Mouse (Mus musculus): ENCODE measurements around the gene Angptl6. TPM values are rescaled to one million over a fixed set of nuclear protein-coding genes. Genes with fewer than 3 reads are reported as not detected.

Angptl6 gene
- polyA plus RNA-seq (2017; shearing (Covaris generic)): 1 to 10 TPM in 1 of 2 experiments, under 1 TPM in 1; 0.76 to 1.5 TPM

DNA sequence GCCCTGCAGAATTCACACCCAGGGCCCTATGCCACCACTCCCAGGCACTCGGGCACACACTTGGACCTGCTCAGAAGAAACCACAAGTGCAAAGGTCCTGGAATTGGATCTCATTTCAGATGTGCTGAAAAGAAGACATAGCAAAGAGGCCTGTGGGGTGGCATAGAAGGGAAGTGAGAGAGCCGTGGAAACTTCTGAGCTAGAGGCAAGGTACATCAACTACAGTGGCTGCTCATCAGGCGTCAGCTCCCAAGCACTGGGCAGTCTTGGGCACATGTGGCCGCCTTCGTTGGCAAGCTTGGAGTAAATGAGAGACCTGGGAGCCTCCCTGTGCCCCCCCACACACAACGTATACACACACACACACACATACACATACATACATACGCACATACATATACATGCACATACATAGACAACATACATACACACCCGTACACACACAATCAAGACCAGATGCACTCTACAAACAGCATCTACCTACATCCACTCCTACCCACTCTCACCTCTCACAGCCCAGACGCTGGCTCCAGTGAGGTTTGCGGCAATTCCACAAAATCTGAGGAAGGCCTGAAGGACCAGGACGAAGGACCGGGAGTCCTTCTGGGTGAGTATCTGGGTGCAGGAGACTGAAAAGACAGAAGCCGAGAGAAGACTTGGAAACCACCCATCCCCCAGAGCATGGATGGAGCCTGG is at the start of gene Angptl6:
Angptl6 (minus strand) TSS at position 631 of the 696 bp plus-strand sequence.
- no peak for ATAC-seq

DNA sequence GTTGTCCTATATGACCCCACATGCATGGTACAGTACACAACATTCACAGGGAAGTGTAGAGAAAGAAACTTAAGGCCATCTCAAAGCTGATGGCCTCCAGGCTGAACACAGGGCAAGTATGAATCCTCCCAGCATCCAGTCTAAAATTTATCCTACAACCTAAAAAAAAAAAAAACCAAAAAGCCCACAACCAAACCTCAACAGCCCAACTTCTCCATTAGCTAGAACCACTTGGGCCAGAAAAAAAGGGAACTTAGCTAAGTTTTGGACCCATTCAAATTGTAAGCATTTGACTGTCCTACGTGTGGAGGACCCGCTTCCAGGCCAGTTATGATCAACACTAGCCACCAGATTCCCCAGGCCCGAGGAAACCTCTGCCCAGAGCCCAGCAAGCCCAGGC is 43.7 kb upstream of the Angptl6 start:
- ATAC-seq: no peak

DNA sequence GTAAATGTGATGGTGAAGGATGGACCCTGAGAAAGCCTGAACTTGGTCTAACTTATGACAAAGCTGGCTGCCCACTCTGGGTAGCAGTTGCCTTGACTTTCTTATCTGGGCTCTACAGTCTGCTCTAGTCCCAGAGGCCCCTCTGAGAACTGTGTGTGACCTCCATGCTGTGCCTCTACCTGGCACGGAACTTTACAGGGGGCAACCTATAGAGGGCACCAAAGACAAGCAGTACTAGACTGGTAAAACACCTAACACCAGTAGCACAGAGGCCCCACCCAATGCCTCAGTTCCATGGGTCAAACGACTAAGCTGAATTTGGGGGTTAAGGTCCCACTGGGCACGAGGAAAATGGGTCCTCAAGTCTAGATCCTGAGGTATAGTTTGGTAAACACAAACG is 36.6 kb upstream of the Angptl6 start:
- ATAC-seq: peak; percentile 43

DNA sequence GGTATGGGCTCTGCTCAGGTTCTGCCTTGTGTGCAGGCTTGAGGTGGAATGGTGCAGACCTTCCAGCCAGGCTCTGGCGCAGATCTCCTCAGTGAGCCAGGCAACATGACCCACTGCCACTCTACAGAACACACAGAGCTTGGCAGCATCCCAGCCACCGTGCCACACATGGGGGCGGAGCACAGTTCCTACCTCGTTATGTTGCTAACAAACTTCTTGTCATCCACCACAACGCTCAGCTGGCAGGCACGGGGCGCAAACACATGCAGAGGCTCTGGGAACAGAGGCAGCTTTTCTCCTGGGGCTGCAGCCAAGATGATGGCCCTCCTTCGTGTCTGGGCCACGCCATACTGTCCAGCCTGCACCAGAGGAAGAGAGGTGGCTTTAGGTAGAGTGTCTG is 30.4 kb upstream of the Angptl6 start:
- no peak for ATAC-seq

DNA sequence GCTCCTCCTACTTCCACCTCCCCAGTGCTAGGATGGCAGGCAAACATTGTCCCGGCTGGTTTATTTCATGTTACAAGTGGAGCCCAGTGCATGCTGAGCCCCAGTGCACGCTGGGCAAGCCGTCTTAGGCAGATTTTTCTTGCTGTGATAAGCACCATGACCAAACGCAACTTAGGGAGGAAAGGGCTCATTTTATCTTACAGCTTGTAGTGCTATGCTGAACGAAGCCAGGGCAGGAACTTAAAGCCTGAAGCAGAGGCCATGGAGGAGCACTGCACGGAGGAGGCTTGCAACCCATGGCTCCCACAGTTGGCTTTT is 22.6 kb upstream of the Angptl6 start:
- no peak for ATAC-seq

DNA sequence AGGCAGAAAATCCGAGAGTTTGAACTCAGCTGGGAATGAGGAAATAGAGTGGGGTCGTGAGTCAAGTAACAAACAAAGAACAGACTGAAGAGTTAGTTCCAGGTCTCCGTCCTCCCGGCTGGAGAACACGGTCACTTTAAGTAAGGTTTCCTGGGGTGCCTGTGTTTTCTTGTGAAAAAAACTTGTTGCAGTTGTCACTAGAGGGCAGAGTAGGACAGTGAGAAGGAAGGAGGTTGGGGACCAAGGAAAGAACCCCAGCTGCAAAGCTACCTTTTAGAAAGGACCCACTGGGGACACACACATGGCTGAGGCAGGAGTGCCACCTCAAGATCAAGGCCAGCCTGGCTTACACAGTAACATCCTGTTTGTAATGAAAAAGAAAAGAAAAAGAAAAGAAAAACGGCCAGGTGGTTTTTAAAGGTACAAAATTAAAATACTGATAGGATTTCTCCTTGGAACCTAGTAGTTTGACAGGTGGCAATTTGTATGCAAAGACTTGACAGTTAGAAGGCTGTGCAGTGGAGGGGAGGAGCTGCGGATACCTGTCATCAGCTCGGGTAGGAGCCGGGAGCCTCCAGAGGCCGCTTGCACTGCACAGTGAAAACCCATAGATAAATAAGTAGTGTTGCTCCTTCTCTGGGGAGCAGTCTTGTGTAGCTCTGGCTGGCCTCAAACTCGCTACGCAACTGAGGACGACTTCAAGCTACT is 22.1 kb upstream of the Angptl6 start:
- ATAC-seq: peak; percentile 47

DNA sequence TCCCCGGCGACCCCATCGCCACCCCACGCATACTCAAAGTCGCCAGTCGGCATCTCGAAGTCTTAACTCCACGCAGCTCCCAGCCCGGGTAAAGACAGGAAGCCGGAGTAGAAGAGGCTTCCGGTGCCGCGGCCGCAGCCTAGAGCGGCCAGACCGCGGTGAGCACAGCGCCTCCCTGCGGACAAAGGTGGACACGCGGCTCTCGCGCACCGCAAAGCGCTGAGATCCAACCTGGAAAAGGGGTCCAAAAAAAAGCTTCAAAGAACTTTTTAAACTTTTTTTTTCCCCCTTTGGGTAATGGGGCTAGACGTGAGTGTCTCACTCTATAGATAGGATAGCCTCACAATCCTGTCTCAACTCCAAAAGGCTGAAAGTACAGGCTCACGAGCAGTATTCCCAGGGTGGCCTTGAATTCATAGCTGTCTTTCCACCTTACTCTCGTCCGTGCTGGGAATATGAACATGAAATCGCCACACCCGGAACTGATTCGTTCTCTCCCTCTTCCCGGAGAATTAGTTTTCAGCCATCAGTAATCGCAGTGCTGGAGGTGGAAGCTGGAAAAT is 19.1 kb upstream of the Angptl6 start, which contains the start of gene Eif3g:
Eif3g (minus strand) TSS at position 113 of the 563 bp plus-strand sequence.
- peak; percentile 89 for ATAC-seq

DNA sequence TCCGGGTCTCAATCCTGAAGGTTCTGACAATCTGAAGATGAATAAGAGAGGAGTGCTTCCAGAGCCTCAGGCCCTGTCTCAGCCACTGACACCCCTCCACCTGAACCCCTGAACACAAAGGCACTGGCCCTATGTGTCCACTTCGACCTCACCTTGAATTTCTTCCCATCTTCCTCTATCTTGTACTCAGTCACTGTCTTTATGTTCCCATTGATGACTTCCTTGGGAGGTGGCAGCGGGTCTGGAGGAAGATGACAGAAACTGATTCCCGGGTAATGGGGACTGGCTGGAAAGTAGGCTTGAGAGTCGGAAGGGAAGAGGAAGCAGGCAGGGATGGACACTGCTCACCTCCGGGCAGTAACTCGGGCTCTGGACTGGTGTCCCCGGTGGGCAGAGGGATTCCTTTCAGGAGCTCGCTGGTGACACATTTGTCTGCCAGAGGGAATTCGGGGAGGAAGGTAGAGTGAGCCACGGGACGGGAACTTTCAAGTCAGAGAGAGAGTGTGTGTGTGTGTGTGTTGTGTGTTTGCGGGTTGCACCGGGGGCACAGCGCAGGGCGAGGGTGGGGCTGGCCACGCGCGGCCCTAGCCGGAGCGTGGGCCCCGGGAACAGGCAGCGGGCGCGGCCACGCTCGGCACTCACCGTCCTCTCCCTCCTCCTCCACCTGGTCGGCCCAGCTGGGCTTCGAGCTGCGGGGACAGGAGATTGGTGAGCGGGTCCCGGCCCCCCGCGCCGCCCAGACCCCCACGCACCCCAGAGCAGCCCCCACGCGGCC is 18.4 kb upstream of the Angptl6 start:
- ATAC-seq: peak; percentile 15

DNA sequence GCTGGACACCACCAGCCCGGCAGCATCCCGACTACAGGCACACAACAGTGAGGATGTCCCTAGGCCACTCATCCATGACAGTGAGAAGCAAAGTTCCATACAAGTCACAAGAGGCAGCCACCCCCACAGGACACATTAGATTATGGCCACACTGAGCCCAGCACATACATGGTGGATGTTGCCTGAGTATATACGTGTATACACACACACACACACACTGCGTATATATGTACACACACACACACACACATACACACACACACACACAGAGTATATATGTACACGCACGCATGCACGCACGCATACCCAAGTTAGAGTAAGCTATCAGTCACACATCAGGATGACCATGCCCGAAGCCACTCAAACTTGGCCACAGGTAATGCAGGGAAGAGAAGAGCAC is 15.9 kb upstream of the Angptl6 start:
- no peak for ATAC-seq

DNA sequence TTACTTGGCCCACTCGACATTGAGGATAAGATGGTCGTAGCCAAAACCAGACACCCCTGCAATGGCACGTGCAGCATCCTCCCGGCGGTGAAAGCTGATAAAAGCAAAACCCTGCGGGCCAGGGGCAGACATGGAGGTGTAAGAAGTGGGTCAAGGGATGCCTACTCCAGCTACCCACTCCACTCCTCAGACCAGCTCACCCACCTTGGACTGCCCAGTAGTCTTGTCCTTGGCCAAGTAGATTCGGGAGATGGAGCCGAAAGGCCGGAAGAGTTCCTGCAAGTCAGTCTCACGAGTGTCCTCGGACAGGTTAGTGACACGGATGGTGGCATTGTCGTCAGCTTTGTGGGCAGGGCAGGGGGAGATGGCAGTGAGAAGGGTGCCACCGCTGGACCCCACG is 15.1 kb upstream of the Angptl6 start:
- no peak for ATAC-seq

DNA sequence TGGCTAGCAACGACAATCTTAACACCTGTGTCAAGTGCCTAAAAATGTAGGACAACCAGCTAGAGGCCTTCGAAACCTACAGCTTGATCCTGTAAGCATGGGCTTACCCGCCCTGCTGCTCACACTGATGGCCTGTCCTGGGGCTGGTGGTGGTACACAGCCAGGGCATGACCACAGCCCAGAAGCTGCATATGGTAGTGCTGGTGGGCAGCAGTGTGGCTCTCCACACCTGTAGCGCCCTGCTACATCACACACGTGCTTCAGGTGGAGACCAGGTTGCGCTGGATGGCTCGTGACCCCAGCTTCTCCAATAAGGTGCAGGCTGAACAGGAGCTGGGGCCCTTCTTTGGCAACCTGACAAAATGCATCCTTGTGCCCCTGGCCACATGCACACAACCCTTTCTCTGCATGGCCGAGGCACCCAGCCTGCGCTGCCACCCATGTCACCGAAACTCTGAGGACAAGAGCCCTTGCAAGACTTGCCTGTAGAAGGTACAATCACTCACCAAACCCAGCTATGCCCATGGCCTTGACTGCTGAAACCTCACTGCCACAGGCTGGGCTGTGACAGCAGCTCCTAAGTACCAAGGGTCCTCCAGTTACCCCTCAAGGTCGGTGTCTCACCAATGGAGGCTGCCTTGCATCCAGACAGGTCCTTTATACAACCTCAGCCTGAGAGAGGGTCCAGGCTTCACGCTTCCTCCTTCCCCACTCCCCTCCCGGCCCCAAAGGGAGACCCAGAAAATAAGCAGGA is 14.2 kb upstream of the Angptl6 start:
- ATAC-seq: no peak

DNA sequence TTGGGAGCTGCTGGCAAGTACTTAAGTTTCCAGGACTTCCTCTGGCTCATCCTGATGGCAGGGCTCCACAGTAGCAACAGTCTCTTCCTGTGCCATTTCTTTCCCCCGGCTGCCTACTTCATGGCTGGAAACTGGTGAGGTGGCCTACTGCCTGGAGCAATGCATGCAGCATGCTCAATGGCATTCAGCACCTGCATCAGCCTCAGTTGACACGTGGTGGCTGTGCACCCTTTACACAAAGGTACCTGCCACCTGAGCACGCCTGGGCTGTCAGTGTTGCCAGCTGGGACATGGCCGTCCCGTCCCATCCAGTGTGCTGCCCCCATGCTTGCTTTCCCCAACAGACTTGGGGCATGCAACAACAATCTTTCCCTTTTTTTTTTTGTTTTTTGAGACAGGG is 13.5 kb upstream of the Angptl6 start:
- ATAC-seq: no peak

DNA sequence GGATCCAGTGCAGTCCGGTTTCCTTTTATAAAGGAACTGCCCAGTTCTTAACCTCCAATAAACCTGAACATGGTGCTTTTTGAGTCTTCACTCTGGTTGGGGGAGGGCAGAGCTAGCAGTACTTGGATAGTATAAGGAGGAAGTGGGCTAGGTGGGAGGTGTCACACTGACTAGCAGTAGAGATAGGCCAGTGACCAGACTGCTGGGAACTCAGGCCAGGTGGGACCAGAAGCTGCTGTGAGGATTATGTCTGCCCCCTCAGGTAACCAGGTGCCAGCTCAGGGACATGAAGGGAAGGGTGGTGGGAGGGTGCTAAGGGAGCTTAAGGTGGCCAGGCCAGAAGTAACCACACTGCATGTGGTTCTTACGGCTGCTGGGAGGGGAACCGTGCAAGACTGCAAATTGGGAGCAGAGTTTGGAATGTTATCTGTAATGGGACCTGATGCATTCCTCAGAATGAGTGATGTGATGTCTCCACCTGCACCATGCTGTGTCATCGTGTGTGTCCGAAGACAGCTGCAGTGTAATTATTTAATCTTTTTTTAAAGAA is 12.7 kb upstream of the Angptl6 start:
- ATAC-seq: no peak

DNA sequence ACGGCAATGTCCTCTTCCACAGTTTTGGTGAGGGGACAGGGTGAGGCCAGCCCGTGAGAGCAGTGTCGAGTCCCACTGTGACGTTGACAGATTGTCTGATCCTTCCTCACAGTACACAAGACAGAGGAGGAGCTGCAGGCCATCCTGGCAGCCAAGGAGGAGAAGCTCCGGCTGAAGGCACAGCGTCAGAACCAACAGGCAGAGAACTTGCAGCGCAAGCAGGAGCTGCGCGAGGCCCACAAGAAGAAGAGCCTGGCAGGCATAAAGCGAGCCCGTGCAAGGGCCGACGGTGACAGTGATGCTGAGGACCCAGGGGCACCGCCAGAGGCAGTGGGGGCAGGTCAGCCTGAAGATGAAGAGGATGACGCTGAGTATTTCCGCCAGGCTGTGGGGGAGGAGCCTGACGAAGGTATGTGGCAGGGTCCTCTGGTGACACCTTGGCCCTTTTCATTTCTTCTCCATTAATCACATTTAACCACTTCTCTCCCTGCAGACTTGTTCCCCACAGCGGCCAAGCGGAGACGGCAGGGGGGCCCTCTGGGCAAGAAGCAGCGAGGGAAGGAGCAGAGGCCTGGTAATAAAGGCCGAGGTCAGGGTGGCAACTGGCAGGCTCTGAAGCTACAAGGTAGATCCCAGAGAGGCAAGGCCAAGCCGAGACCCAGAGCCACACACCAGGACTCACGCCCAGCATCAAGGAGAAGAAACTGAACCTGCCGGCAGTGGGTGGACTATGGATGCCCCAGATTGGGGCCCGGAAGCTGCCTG is 12.0 kb upstream of the Angptl6 start:
- ATAC-seq: no peak

DNA sequence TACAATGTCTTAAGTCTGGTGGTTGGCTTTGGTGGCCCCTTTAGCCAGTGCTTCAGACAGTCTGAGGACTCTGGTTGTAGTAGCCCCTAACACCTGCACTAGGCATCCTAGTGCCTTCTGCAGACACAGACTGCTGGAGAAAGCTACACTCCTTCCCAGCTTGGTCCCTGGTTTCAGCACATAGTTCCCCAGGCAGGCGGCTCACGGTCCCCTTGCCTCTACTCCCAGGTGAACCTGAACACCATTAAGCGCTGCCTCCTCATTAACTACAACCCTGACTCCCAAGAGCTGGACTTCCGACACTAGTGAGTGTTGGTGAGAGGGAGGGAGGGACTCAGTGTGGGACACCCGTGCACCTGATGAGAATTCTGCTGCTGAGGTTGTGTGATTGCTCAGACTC is 10.9 kb upstream of the Angptl6 start:
- ATAC-seq: no peak

DNA sequence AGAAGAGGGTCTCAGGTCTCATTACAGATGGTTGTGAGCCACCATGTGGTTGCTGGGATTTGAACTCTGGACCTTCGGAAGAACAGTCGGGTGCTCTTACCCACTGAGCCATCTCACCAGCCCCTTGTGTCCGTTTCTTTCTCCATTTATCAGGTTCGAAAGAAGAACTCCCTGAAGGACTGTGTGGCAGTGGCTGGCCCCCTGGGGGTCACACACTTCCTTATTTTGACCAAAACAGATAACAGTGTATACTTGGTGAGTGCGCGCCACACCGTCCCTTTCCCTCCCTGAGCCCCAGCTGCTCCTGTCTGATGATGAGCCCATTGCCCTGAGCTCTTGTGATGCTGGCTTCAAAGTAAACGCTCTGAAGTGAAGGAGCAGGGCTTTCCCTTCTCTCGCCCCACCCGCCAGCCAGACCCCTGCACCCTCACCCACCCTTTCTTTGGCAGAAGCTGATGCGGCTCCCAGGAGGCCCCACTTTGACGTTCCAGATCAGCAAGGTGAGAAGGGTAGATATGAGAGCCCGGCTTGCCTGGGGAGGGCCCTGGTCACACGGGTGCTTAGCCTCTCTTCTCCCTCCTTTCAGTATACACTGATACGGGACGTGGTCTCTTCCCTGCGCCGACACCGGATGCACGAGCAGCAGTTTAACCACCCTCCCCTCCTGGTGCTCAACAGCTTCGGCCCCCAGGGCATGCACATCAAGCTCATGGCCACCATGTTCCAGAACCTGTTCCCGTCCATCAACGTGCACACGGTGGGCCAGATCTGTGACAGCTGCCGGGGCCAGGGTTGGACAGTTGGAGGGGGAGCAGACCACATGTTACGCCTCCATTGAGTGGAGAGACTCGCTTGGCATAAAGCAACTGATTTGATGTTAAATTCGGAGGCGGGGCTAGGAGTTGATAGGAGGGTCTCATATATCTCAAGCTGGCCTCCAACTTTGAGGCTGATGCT is 9.9 kb upstream of the Angptl6 start:
- no peak for ATAC-seq

DNA sequence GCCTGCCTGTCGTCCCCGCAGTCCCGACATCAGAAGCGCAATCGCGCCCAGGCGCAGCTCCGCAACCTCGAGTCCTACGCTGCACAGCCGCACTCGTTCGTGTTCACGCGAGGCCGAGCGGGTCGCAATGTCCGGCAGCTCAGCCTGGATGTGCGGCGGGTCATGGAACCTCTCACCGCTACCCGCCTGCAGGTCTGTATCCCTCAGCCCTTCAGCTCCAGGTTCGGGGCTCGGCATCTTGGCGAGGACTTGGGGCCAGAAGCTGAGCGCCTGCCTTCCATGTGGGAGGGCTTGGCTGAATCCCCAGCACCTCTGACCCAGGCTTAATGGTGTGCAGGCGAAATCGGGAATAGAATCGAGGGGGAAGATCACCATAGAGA is 8.8 kb upstream of the Angptl6 start:
- ATAC-seq: no peak

DNA sequence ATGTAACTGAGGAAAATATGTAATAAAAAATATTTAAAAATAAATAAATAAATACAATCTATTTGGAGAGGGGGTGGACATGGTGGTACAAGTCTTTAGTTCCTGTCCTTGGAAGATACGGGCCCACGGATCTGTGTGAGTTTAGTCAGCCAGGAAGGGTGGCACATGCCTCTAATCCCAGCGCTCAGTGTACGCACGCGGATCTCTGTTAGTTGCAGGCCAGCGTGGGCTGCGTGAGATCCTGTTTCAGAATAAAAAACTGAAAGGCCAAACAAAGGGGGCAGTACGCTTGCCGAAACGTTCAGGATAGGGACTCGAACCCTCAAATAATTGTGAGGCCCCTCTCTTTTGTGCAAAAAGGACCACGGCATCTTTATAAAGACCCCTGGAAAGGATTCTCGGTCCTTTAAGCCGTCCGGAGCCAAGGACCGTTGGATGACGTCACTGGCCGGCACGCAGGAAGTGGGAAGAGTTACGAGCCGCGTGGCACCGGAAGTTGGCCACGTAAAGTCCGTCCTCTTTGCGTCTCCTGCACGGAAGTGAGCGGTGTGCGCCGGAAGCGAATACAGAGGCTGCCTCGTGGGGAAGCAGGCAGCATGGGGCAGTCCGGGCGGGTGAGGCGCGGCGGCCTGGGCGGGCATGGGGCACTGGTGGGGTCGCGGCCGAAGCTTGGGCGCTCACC is 8.3 kb upstream of the Angptl6 start, which contains the start of gene Ppan:
Ppan (plus strand) TSS at position 472 of the 682 bp plus-strand sequence.
- ATAC-seq: peak; percentile 98

DNA sequence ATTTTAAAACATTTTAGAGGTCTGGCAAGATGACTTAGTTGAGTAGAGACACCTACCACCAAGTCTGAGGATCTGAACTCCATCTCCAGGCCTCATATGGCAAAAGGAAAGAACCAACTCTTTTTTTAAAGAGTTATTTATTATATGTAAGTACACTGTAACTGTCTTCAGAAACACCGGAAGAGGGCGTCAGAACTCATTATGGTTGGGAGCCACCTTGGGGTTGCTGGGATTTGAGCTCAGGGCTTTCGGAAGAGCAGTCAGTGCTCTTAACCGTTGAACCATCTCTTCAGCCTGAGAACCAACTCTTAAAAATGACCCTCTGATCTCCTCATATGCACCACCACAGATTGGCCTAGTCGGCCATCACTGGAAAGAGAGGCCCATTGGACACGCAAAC is 7.7 kb upstream of the Angptl6 start:
- ATAC-seq: no peak

DNA sequence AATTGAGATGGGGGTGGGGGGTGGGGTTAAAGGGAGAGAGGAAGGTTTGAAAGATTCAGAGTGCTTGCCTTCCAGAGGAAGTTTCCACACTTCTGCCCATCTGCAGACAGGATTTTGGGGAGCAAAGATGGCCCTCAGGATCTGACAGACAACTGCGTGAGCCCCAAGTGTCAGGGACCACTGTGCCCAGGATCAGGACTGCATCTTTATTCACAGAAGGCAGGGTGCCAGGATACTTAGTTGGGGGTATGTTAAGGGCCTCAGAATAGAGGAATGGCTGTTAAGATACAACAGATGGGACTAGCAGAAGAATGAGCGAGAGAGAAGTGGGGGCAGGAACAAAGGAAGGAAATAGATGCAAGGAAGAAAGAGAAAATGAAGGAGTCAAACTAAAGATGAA is 7.0 kb upstream of the Angptl6 start:
- no peak for ATAC-seq

Data from activated CD4-positive, CD25-positive, alpha-beta regulatory T cell, adult 4 months (primary cell).